Mouse (Mus musculus): Measurements from ENCODE around the gene Gm13030. TPM values are rescaled to one million over a fixed set of nuclear protein-coding genes. Genes with fewer than 3 reads are reported as not detected.
"Not testable (repeated sequence)": the region's sequence is repeated elsewhere in the genome, so short reads cannot be mapped to it uniquely, and the experiment has no call there.

Gm13030 gene
- polyA plus RNA-seq, 1 experiment: not detected

DNA sequence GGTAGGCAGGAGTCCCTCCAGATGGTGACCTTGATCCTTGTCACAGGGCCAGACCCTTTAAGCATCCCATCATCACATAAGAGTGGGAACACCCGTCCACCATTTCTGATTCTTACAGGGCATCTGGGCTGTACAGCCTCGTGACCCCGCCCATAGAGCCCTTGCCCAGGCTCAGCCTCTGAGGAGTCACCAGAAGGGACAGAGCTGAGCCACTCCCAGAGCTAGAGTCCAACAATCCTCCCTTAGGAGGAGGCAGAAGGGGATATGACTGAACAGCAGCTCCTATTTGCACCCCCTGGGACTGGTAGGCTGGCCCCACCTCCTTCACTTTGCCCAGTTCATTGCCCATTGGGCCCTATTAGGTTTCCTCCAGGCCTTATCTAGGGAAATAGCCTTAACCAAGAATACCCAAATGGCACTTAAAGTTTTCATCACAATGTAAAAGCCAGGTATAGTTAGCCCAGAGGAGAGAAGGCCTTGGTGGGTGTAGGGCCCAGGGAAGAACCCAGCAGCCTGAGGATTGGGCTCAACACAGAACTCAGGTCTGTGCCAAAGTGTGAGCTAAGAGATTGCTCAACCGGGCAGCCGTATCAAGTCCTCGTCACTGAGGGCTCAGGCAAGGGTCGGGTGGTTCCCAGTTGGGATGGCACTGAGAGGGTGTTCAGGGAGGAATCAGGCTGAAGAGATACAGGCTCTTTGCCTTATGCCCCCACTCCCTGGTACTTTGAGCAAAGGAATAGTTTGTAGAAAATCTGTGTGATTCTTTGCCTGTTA is 7.2 kb upstream of the Gm13030 start:
- H3K27me3 ChIP-seq (ENCODE audit: control insufficient read depth, insufficient read depth, insufficient read length): no peaks in the 10 kb centered on the region
- no peaks in the 10 kb centered on the region for H3K36me3 ChIP-seq (ENCODE audit: control insufficient read depth, insufficient read depth)
- H3K79me2 ChIP-seq (ENCODE audit: control insufficient read depth, insufficient read depth): no peaks in the 10 kb centered on the region
- H3K4me2 ChIP-seq (ENCODE audit: low read depth): no peak overlapping the region
- TF ChIP-seq REST (IDR thresholded peaks at IDR 0.05; ENCODE audit: insufficient read depth, insufficient read length) (no peak), TCF3 (IDR thresholded peaks at IDR 0.05; ENCODE audit: insufficient read length, low read depth) (no peak), TCF12 (IDR thresholded peaks at IDR 0.05; ENCODE audit: insufficient read depth, poor library complexity, severe bottlenecking) (no peak), CEBPB (IDR thresholded peaks at IDR 0.05; ENCODE audit: insufficient read depth, poor library complexity, severe bottlenecking) (no peak), POLR2A (IDR thresholded peaks at IDR 0.05; ENCODE audit: insufficient read length, low read depth) (no peak), E2F4 (IDR thresholded peaks at IDR 0.05; ENCODE audit: insufficient read depth) (no peak), USF1 (IDR thresholded peaks at IDR 0.05; ENCODE audit: low read depth) (no peak), MAX (IDR thresholded peaks at IDR 0.05; ENCODE audit: low read depth) (no peak)
- no peak overlapping the region for H3ac ChIP-seq (ENCODE audit: control insufficient read depth, insufficient read length)
- no peak overlapping the region for H3K4me3 ChIP-seq

DNA sequence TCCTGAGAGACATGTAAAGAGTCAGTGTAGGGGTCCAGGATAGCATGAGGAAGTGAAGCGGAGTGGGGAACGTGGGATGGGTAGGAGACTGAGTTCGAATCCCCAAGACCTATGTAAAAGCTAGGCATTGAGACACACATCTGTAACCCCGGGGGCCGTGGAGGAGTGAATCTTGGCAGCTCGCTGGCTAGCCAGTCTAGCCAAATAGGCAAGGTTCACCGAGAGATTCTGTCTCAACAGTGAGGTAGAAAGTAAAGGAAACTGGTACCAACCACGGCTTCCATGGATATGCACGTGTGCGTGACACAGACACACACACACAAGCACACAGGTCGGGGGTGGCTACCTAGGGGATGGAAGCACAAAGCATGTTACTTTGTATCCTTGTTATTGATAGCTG is 6.0 kb upstream of the Gm13030 start:
- Histone ChIP-seq H3K4me3 (peak overlapping the region; percentile 3), H3K79me2 (ENCODE audit: control insufficient read depth, insufficient read depth) (no peaks in the 10 kb centered on the region), H3K4me2 (ENCODE audit: low read depth) (no peak overlapping the region), H3ac (ENCODE audit: control insufficient read depth, insufficient read length) (no peak overlapping the region), H3K27me3 (ENCODE audit: control insufficient read depth, insufficient read depth, insufficient read length) (no peaks in the 10 kb centered on the region), H3K36me3 (ENCODE audit: control insufficient read depth, insufficient read depth) (no peaks in the 10 kb centered on the region)
- no peak for TF ChIP-seq POLR2AphosphoS2 (IDR thresholded peaks at IDR 0.05; ENCODE audit: insufficient read length, low read depth)
- no peak for TF ChIP-seq TCF12 (IDR thresholded peaks at IDR 0.05; ENCODE audit: insufficient read depth, poor library complexity, severe bottlenecking)
- TF ChIP-seq MAX (IDR thresholded peaks at IDR 0.05; ENCODE audit: low read depth): no peak
- TF ChIP-seq USF1 (IDR thresholded peaks at IDR 0.05; ENCODE audit: low read depth): no peak
- TF ChIP-seq POLR2A (IDR thresholded peaks at IDR 0.05; ENCODE audit: insufficient read length, low read depth): no peak
- no peak for TF ChIP-seq MYOD1 (IDR thresholded peaks at IDR 0.05; ENCODE audit: control insufficient read depth in 1 of 3, insufficient read length in 2 of 3, low read depth in 2 of 3)
- no peak for TF ChIP-seq CEBPB (IDR thresholded peaks at IDR 0.05; ENCODE audit: insufficient read depth, poor library complexity, severe bottlenecking)
- TF ChIP-seq MYOG (IDR thresholded peaks at IDR 0.05; ENCODE audit: control insufficient read depth in 1 of 3, insufficient read depth in 1 of 3, insufficient read length in 2 of 3, low read depth in 2 of 3): no peak
- TF ChIP-seq REST (IDR thresholded peaks at IDR 0.05; ENCODE audit: insufficient read depth, insufficient read length): no peak
- no peak for TF ChIP-seq SRF (IDR thresholded peaks at IDR 0.05; ENCODE audit: control insufficient read depth, insufficient read length, low read depth)
- no peak for TF ChIP-seq E2F4 (IDR thresholded peaks at IDR 0.05; ENCODE audit: insufficient read depth)
- TF ChIP-seq TCF3 (IDR thresholded peaks at IDR 0.05; ENCODE audit: insufficient read length, low read depth): no peak

DNA sequence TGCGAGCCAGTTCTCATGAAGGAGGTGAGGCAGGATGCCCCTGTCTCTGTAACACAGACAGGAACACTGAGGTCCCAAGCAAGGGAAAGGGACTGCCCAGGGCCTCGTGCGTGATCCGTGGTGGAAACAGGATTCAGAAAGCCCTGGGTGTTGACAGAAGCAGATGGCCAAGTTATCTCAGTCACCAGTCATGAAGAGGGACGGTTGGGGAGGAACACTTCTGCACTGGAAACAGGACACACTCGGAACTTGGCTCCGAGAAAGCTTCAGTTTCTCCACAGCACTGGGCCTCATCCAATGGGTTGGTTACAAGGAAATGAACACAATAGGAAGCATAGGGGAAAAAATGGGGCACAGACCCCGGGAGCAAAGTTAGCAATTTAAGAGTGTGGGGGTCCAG is 5.0 kb upstream of the Gm13030 start:
- Histone ChIP-seq H3K4me2 (ENCODE audit: low read depth) (peak overlapping the region; percentile 73), H3K79me2 (ENCODE audit: control insufficient read depth, insufficient read depth) (no peaks in the 10 kb centered on the region), H3K4me3 (peak overlapping the region; percentile 2), H3ac (ENCODE audit: control insufficient read depth, insufficient read length) (no peak overlapping the region), H3K36me3 (ENCODE audit: control insufficient read depth, insufficient read depth) (no peaks in the 10 kb centered on the region), H3K27me3 (ENCODE audit: control insufficient read depth, insufficient read depth, insufficient read length) (no peaks in the 10 kb centered on the region)
- no peak for TF ChIP-seq CEBPB (IDR thresholded peaks at IDR 0.05; ENCODE audit: insufficient read depth, poor library complexity, severe bottlenecking)

- Histone ChIP-seq H3K79me2 (ENCODE audit: control insufficient read depth, insufficient read depth) (no peaks in the 10 kb centered on the region), H3K4me3 (peak within 1 kb of the TSS; percentile 2), H3K4me2 (ENCODE audit: low read depth) (peak within 1 kb of the TSS; percentile 73), H3K36me3 (ENCODE audit: control insufficient read depth, insufficient read depth) (no peaks in the 10 kb centered on the region), H3ac (ENCODE audit: control insufficient read depth, insufficient read length) (no peak within 1 kb of the TSS), H3K27me3 (ENCODE audit: control insufficient read depth, insufficient read depth, insufficient read length) (no peaks in the 10 kb centered on the region)
- TF ChIP-seq POLR2A (IDR thresholded peaks at IDR 0.05; ENCODE audit: insufficient read length, low read depth) (no peak), E2F4 (IDR thresholded peaks at IDR 0.05; ENCODE audit: insufficient read depth) (no peak), CEBPB (IDR thresholded peaks at IDR 0.05; ENCODE audit: insufficient read depth, poor library complexity, severe bottlenecking) (no peak), TCF3 (IDR thresholded peaks at IDR 0.05; ENCODE audit: insufficient read length, low read depth) (no peak), USF1 (IDR thresholded peaks at IDR 0.05; ENCODE audit: low read depth) (peak; percentile 95), TCF12 (IDR thresholded peaks at IDR 0.05; ENCODE audit: insufficient read depth, poor library complexity, severe bottlenecking) (peak; percentile 65), MYOG (IDR thresholded peaks at IDR 0.05; ENCODE audit: control insufficient read depth in 1 of 3, insufficient read depth in 1 of 3, insufficient read length in 2 of 3, low read depth in 2 of 3) (peak in 2 of 3 experiments; percentile 56 to 64), MAX (IDR thresholded peaks at IDR 0.05; ENCODE audit: low read depth) (peak; percentile 81), SRF (IDR thresholded peaks at IDR 0.05; ENCODE audit: control insufficient read depth, insufficient read length, low read depth) (no peak), MYOD1 (IDR thresholded peaks at IDR 0.05; ENCODE audit: control insufficient read depth in 1 of 3, insufficient read length in 2 of 3, low read depth in 2 of 3) (peak; percentile 30 to 67 (median 61)), REST (IDR thresholded peaks at IDR 0.05; ENCODE audit: insufficient read depth, insufficient read length) (no peak), POLR2AphosphoS2 (IDR thresholded peaks at IDR 0.05; ENCODE audit: insufficient read length, low read depth) (no peak)
Measured at GRCm38 (mm10) chr4:138877731-138878130, 4.0 kb upstream of the Gm13030 start, which contains the start of gene Pla2g2e. Gene Pla2g2e, plus strand, starts transcription at chr4:138877942.

DNA sequence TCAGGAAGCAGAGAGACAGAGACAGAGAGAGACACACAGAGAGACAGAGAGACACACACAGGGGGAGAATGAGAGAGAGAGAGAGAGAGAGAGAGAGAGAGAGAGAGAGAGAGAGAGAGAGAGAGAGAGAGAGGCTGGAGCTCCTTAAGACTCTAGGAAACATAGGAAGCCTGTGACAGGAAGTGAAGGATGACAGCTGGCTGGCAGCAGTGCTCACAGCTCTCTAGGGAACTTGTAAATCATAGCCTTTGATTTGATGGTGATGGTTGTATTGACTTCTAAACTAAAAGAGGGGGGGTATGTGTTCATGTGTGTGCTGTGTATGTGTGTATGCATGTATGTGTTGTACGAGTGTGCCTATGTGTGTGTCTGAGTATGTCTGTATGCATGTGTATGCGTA is 2.2 kb upstream of the Gm13030 start:
- Histone ChIP-seq H3K4me2 (ENCODE audit: low read depth) (no peak overlapping the region), H3ac (ENCODE audit: control insufficient read depth, insufficient read length) (no peak overlapping the region), H3K4me3 (no peak overlapping the region), H3K79me2 (ENCODE audit: control insufficient read depth, insufficient read depth) (no peaks in the 10 kb centered on the region), H3K27me3 (ENCODE audit: control insufficient read depth, insufficient read depth, insufficient read length) (no peaks in the 10 kb centered on the region), H3K36me3 (ENCODE audit: control insufficient read depth, insufficient read depth) (no peaks in the 10 kb centered on the region)
- TF ChIP-seq MYOG (IDR thresholded peaks at IDR 0.05; ENCODE audit: control insufficient read depth in 1 of 3, insufficient read depth in 1 of 3, insufficient read length in 2 of 3, low read depth in 2 of 3) (no peak), CEBPB (IDR thresholded peaks at IDR 0.05; ENCODE audit: insufficient read depth, poor library complexity, severe bottlenecking) (no peak), TCF3 (IDR thresholded peaks at IDR 0.05; ENCODE audit: insufficient read length, low read depth) (no peak), MAX (IDR thresholded peaks at IDR 0.05; ENCODE audit: low read depth) (no peak), POLR2AphosphoS2 (IDR thresholded peaks at IDR 0.05; ENCODE audit: insufficient read length, low read depth) (no peak), POLR2A (IDR thresholded peaks at IDR 0.05; ENCODE audit: insufficient read length, low read depth) (no peak), E2F4 (IDR thresholded peaks at IDR 0.05; ENCODE audit: insufficient read depth) (no peak)

DNA sequence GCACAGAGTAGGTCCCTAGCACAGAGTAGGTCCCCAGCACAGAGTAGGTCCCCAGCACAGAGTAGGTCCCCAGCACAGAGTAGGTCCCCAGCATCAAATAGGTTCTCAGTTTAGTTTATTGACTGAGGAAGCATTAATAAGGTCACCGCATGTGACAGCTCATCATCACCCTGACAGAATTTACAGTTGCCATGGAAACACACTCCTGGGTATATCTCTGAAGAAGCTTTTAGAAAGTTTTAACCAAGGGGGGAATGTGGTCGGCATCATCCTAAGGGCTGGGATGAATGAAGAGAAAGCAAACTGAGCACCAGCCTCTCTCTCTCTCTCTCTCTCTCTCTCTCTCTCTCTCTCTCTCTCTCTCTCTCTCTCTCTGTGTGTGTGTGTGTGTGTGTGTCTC is 1.5 kb upstream of the Gm13030 start:
- H3K4me3 ChIP-seq; H3ac ChIP-seq (ENCODE audit: control insufficient read depth, insufficient read length); H3K79me2 ChIP-seq (ENCODE audit: control insufficient read depth, insufficient read depth); H3K27me3 ChIP-seq (ENCODE audit: control insufficient read depth, insufficient read depth, insufficient read length); H3K4me2 ChIP-seq (ENCODE audit: low read depth); H3K36me3 ChIP-seq (ENCODE audit: control insufficient read depth, insufficient read depth): not testable (repeated sequence)
